Mouse (Mus musculus) induced T-regulatory cell, adult 2 months (primary cell): Measurements from ENCODE around the gene Cd274.

Experiments
- DNase-seq: peaks from one replicate; pipeline ENCODE4 v3.0.0-alpha.2; 2012; ENCODE audit warnings: low read depth

Cd274 gene

GRCm38 (mm10) chr19:29364076-29364475, 3.2 kb upstream of the Cd274 start:
- DNase-seq: peak; percentile 77

GRCm38 (mm10) chr19:29365105-29365504, 2.1 kb upstream of the Cd274 start:
- DNase-seq: peak; percentile 92

- DNase-seq: peak; percentile 58
These were observed 858 bp upstream of the Cd274 start for GRCm38 (mm10) chr19:29366226-29366968.

- DNase-seq: peak; percentile 50
These were observed 786 bp downstream of the Cd274 start for GRCm38 (mm10) chr19:29368041-29368440.

- DNase-seq: peak; percentile 71
These were observed 1.5 kb downstream of the Cd274 start for GRCm38 (mm10) chr19:29368671-29369309.

GRCm38 (mm10) chr19:29370112-29370511, 2.9 kb downstream of the Cd274 start:
- DNase-seq: peak; percentile 56

GRCm38 (mm10) chr19:29370545-29371283, 3.5 kb downstream of the Cd274 start:
- DNase-seq: peak; percentile 47

GRCm38 (mm10) chr19:29371284-29372081, 4.2 kb downstream of the Cd274 start:
- DNase-seq: peak; percentile 81

GRCm38 (mm10) chr19:29372138-29372537, 4.9 kb downstream of the Cd274 start:
- no peak for DNase-seq

- peak; percentile 42 for DNase-seq
These were observed 5.4 kb downstream of the Cd274 start for GRCm38 (mm10) chr19:29372621-29373020.

- DNase-seq: no peak
These were observed 6.2 kb downstream of the Cd274 start for GRCm38 (mm10) chr19:29373438-29373837.

- DNase-seq: peak; percentile 48
These were observed 7.7 kb downstream of the Cd274 start for GRCm38 (mm10) chr19:29374947-29375346.

- DNase-seq: no peak
These were observed 9.1 kb downstream of the Cd274 start for GRCm38 (mm10) chr19:29376382-29376781.

GRCm38 (mm10) chr19:29379839-29380603, 12.8 kb downstream of the Cd274 start:
- DNase-seq: no peak

- DNase-seq: no peak
These were observed 16.1 kb downstream of the Cd274 start for GRCm38 (mm10) chr19:29383368-29383767.

GRCm38 (mm10) chr19:29384412-29384811, 17.2 kb downstream of the Cd274 start:
- DNase-seq: no peak

GRCm38 (mm10) chr19:29384994-29385393, 17.7 kb downstream of the Cd274 start:
- DNase-seq: no peak

- no peak for DNase-seq
These were observed 18.6 kb downstream of the Cd274 start for GRCm38 (mm10) chr19:29385822-29386221.

GRCm38 (mm10) chr19:29388818-29389217, 21.6 kb downstream of the Cd274 start:
- no peak for DNase-seq

GRCm38 (mm10) chr19:29390483-29390882, 23.2 kb downstream of the Cd274 start:
- DNase-seq: no peak

GRCm38 (mm10) chr19:29391279-29391678, 24.0 kb downstream of the Cd274 start:
- peak; percentile 84 for DNase-seq
